Mouse (Mus musculus) testis, adult 2 months (tissue): ENCODE results near the gene Ddx31. TPM values are rescaled to one million over a fixed set of nuclear protein-coding genes. Genes with fewer than 3 reads are reported as not detected.
A peak's percentile ranks its signal among the peaks of the same experiment; 100 is the strongest.

ENCODE experiments used
- H3K27ac ChIP-seq: fragments of 200-500 bp; 2 replicates; pipeline ENCODE4 v1.5.1; 2012; ENCODE audit warnings: low read depth, low read length; ENCODE audit not compliant: control insufficient read depth, insufficient read depth
- H3K27me3 ChIP-seq: fragments of 200-500 bp; 2 replicates; pipeline ENCODE4 v1.6.1; 2012; ENCODE audit warnings: mild to moderate bottlenecking, low read length, moderate library complexity; ENCODE audit not compliant: control insufficient read depth, insufficient read depth
- H3K36me3 ChIP-seq: fragments of 200-500 bp; 2 replicates; pipeline ENCODE4 v1.6.1; 2012; ENCODE audit warnings: mild to moderate bottlenecking, low read length; ENCODE audit not compliant: control insufficient read depth, insufficient read depth
- H3K4me1 ChIP-seq: fragments of 200-500 bp; 2 replicates; pipeline ENCODE4 v1.6.1; 2012; ENCODE audit warnings: low read length; ENCODE audit not compliant: control insufficient read depth, insufficient read depth
- H3K4me3 ChIP-seq: fragments of 200-500 bp; 2 replicates; pipeline ENCODE4 v1.5.1; 2012; ENCODE audit warnings: low read depth, mild to moderate bottlenecking, low read length, moderate library complexity, mixed read lengths; ENCODE audit not compliant: control insufficient read depth
- CTCF ChIP-seq: fragments of 200-500 bp; IDR thresholded peaks from 2 replicates; pipeline ENCODE4 v1.5.1; 2012; ENCODE audit warnings: low read depth, mild to moderate bottlenecking, inconsistent platforms, low read length, moderate library complexity; ENCODE audit not compliant: control insufficient read depth, insufficient read depth, insufficient replicate concordance
- POLR2A ChIP-seq: fragments of 200-500 bp; IDR thresholded peaks from 2 replicates; pipeline ENCODE4 v1.6.1; 2012; ENCODE audit warnings: low read depth, mild to moderate bottlenecking, inconsistent platforms, low read length, moderate library complexity; ENCODE audit not compliant: control insufficient read depth
- polyA plus RNA-seq: library from polyadenylated mRNA; depleted of rRNA; stranded (reverse); fragments of >200 nt; gene quantifications from 2 replicates; pipeline ENCODE4 v1.2.3, GENCODE M21; 2012

Ddx31 gene
- polyA plus RNA-seq, 1 experiment, result 5.0 TPM

- Histone ChIP-seq H3K27me3 (no peaks in the 10 kb centered on the region), H3K36me3 (no peaks in the 10 kb centered on the region; the same call in 1 of the 2 replicates), H3K4me1 (no peaks in the 10 kb centered on the region), H3K27ac (no peak overlapping the region), H3K4me3 (no peak overlapping the region)
- no peak for TF ChIP-seq CTCF
- no peak for TF ChIP-seq POLR2A
Measured at GRCm38 (mm10) chr2:28895876-28896275, 55.7 kb downstream of the Ddx31 start.

GRCm38 (mm10) chr2:28897340-28897899 is 57.2 kb downstream of the Ddx31 start:
- no peaks in the 10 kb centered on the region; the same call in 1 of the 2 replicates for H3K36me3 ChIP-seq
- no peak overlapping the region for H3K4me3 ChIP-seq
- H3K4me1 ChIP-seq, result no peaks in the 10 kb centered on the region
- no peak overlapping the region for H3K27ac ChIP-seq
- TF ChIP-seq POLR2A, result no peak
- no peak for TF ChIP-seq CTCF
- no peaks in the 10 kb centered on the region for H3K27me3 ChIP-seq

GRCm38 (mm10) chr2:28902291-28902690 is 62.1 kb downstream of the Ddx31 start:
- Histone ChIP-seq H3K4me1 (no peaks in the 10 kb centered on the region), H3K36me3 (no peaks in the 10 kb centered on the region; the same call in 1 of the 2 replicates), H3K4me3 (no peak overlapping the region), H3K27ac (no peak overlapping the region), H3K27me3 (no peaks in the 10 kb centered on the region)
- TF ChIP-seq CTCF, result no peak
- TF ChIP-seq POLR2A, result no peak

- Histone ChIP-seq H3K27ac (no peak overlapping the region), H3K4me3 (no peak overlapping the region), H3K4me1 (peaks cover 9% of the 10 kb centered on the region), H3K27me3 (peaks cover 2% of the 10 kb centered on the region), H3K36me3 (no peaks in the 10 kb centered on the region; the same call in 1 of the 2 replicates)
- TF ChIP-seq POLR2A (no peak), CTCF (no peak)
Measured at GRCm38 (mm10) chr2:28903871-28904270, 63.7 kb downstream of the Ddx31 start.

- Histone ChIP-seq H3K4me3 (no peak overlapping the region), H3K27ac (no peak overlapping the region), H3K27me3 (peaks cover 4% of the 10 kb centered on the region), H3K4me1 (peaks cover 18% of the 10 kb centered on the region), H3K36me3 (no peaks in the 10 kb centered on the region; the same call in 1 of the 2 replicates)
- no peak for TF ChIP-seq POLR2A
- TF ChIP-seq CTCF, result no peak
Measured at GRCm38 (mm10) chr2:28904786-28905185, 64.6 kb downstream of the Ddx31 start.

- no peak for TF ChIP-seq CTCF
- TF ChIP-seq POLR2A, result no peak
- peaks cover 4% of the 10 kb centered on the region for H3K27me3 ChIP-seq
- H3K36me3 ChIP-seq, result no peaks in the 10 kb centered on the region
- no peak overlapping the region for H3K27ac ChIP-seq
- peaks cover 18% of the 10 kb centered on the region for H3K4me1 ChIP-seq
- no peak overlapping the region for H3K4me3 ChIP-seq
Measured at GRCm38 (mm10) chr2:28905561-28905960, 65.4 kb downstream of the Ddx31 start.

GRCm38 (mm10) chr2:28907691-28908388 is 67.6 kb downstream of the Ddx31 start:
- Histone ChIP-seq H3K27me3 (peaks cover 10% of the 10 kb centered on the region), H3K36me3 (no peaks in the 10 kb centered on the region), H3K4me3 (no peak overlapping the region; the same call in 1 of the 2 replicates), H3K4me1 (peaks cover 28% of the 10 kb centered on the region), H3K27ac (no peak overlapping the region)
- no peak for TF ChIP-seq CTCF
- no peak for TF ChIP-seq POLR2A

- peaks cover 10% of the 10 kb centered on the region for H3K27me3 ChIP-seq
- TF ChIP-seq CTCF (no peak), POLR2A (no peak)
- peak overlapping the region; percentile 10; the same call in 1 of the 2 replicates for H3K4me3 ChIP-seq
- H3K36me3 ChIP-seq, result no peaks in the 10 kb centered on the region
- H3K4me1 ChIP-seq, result peaks cover 28% of the 10 kb centered on the region
- no peak overlapping the region for H3K27ac ChIP-seq
Measured at GRCm38 (mm10) chr2:28908389-28909153, 68.4 kb downstream of the Ddx31 start.
